Mouse (Mus musculus): ENCODE data around the gene Ubn1.

Gene Ubn1

GRCm38 (mm10) chr16:5049774-5050234 is at the start of gene Ubn1, which contains the start of gene Glyr1:
TSS of gene Ubn1 (plus strand) at chr16:5050057.
TSS of gene Glyr1 (minus strand) at chr16:5049863.
- DNase-seq (ENCODE audit: low spot score in 2 of 2): peak; percentile 100

GRCm38 (mm10) chr16:5000611-5001010 is 49.2 kb upstream of the Ubn1 start:
- DNase-seq (ENCODE audit: low spot score in 2 of 2): no peak

- no peak for DNase-seq (ENCODE audit: low spot score in 2 of 2)
These were observed 42.8 kb upstream of the Ubn1 start, which contains the start of gene Smim22 for GRCm38 (mm10) chr16:5007067-5007466. TSS of gene Smim22 (plus strand) at chr16:5007288.

DNA sequence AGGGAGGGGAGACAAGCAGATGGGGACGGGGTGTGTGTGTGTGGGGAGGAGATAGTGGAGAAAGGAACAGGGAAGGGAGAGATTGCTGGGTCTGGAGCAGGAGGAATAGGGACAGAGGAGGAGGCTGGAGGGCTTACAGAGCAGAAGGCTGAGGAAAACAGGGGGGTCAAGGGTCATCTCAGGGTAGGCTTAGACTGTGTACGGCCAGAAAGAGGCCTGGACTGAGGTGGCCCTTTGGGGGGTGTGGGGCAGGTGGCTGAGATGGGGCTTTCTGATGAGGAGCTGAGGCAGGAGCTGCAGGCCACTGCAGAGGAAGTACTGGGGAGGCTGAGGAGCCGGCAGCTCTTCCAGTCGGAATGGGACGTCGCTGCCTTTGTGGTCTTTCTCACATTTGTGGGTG is 42.4 kb upstream of the Ubn1 start:
- DNase-seq (ENCODE audit: low spot score in 2 of 2): no peak

GRCm38 (mm10) chr16:5008076-5008475 is 41.8 kb upstream of the Ubn1 start:
- no peak for DNase-seq (ENCODE audit: low spot score in 2 of 2)

DNA sequence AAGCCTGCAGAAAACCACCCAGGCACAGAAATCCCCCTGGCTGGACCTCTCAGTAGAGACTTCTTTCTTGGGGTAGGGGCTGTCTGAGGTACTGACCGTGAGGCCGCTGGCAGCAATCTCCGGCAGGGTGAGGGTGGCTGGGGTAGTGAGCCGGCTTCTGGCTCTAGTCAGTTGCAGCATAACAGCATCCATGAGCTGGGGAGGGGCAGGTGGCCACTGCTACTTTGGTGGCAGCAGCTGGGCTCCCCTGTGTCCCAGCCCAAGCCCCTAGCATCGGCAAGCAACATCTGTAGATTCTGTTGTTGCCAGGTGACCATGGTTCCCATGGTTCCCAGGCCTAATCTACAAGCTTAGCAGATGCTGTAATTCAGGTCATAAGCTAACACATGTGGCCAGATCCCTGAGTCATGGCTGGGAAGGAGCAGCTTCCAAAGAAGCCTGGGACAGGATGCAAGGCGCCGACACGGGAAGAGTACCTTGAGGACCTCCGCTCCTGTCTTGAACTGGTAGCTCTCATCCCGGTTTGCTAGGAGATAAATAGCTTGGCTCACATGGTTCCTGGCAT is 39.4 kb upstream of the Ubn1 start:
- DNase-seq (ENCODE audit: low spot score in 2 of 2): no peak

DNA sequence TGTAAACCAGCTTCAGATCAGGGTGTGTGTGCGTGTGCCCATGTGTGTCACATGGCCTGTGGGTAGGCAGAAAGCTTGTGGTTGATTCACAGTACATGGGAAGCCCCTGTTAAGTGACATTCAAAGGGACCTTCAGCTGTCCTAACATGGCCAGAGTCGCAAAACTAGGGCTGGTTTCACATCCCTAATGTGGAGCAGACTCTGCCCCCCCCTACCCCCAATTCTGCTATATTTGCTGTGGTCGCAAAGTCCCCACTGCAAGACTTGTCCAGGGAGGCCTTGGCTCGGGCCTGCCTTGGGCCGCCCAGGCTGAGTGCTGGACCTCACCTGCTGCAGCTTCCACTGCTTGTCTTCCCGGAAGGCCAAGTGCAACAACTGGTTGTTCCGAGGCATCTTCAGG is 38.6 kb upstream of the Ubn1 start:
- DNase-seq (ENCODE audit: low spot score in 2 of 2): no peak

GRCm38 (mm10) chr16:5012036-5013005 is 37.5 kb upstream of the Ubn1 start:
- DNase-seq (ENCODE audit: low spot score in 2 of 2): peak in 1 of 2 experiments; percentile 46

DNA sequence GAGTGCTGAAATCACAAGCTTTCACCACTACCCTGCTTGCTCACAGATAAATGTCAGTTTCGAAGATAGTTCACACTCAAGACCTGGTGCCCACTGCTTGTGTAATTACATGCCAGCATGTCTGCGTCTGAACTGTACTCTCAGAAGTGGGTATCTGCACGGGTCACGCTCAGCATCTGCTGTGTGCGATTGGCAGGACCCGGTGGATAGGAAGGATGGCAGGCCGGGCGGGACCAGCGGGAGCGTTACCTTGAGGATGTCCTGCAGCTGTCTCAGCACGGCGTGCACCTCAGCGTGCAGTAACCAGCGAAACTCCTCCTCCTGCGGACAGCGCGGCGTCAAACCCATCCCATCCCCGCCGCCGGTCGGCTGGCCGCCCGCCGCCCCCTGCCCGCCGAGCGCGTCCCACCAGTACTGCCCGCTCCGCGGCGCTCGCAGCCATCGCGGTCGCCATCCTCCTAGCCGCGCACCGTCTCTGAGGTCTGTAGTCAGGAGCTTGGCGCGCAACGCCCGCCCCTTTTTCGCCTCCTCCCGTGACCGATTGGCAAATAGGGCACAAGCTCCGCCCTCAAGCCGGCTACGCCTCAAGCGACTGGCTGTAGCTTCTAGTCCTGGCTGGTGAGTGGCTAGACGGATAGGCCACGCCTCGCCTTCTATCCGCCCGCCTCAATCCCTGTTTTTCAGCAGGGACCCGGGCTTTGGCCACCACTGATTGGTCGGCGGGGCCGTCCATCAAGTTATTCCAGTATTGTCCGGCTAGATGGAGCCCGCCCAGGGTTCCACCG is 36.6 kb upstream of the Ubn1 start, which contains the start of gene Rogdi:
Gene Rogdi, minus strand, starts transcription at position 500 of the 785 bp plus-strand sequence.
- DNase-seq (ENCODE audit: low spot score in 2 of 2): peak; percentile 99 to 100

GRCm38 (mm10) chr16:5014578-5014977 is 35.3 kb upstream of the Ubn1 start:
- no peak for DNase-seq (ENCODE audit: low spot score in 2 of 2)

DNA sequence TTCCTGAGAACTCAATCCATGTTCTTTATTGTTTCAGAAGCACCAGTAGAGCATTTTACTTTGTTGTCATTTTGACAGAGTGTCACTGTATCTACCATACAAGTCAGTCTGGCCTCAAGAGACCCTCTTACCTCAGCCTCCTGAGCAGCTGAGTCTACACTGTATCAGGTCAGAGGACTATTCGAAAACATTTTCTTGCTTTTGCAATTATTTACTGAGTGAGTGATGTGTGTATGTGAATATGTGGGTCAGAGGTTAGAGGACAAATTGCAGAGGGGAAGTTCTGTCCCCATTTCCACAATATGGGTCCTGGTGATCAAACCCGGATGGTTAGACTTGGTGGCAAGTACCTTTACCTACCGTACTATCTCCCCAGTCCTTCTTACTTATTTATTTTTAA is 25.8 kb upstream of the Ubn1 start:
- DNase-seq (ENCODE audit: low spot score in 2 of 2): no peak

- DNase-seq (ENCODE audit: low spot score in 2 of 2): no peak
These were observed 20.0 kb upstream of the Ubn1 start for GRCm38 (mm10) chr16:5029847-5030246.

GRCm38 (mm10) chr16:5035591-5035990 is 14.3 kb upstream of the Ubn1 start:
- DNase-seq (ENCODE audit: low spot score in 2 of 2): no peak

GRCm38 (mm10) chr16:5036649-5037234 is 13.1 kb upstream of the Ubn1 start:
- DNase-seq (ENCODE audit: low spot score in 2 of 2): no peak

GRCm38 (mm10) chr16:5045322-5045721 is 4.5 kb upstream of the Ubn1 start:
- no peak for DNase-seq (ENCODE audit: low spot score in 2 of 2)

DNA sequence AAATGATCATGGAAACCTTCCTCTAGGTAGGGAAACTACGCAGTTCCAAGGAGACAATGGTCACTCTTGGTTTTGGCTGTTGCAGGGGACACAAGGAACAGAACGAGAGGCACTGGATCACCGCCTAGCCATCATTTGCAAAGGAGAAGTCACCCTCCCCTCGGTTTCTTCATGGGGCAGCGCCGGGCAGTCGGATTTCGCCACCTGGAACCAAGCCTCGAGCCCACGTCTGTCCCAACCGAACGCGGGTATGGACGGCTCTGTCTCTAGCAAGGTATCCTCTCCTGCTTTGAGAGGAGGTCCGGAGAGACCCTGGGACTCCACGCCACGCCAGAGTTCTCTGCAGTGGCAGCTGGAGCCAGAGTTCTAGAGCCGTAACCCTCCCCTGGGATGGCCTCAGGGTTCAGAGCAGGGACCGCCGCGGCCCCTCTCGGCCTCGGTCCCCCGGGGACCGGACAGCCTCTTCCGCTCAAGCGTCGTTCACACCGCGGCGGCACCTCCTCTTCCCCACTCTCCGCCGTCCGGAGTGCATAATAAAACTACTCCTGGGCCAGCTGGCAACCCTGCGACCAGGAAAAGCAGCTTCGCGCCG is 579 bp upstream of the Ubn1 start:
- DNase-seq (ENCODE audit: low spot score in 2 of 2): peak in 1 of 2 experiments; percentile 24

DNA sequence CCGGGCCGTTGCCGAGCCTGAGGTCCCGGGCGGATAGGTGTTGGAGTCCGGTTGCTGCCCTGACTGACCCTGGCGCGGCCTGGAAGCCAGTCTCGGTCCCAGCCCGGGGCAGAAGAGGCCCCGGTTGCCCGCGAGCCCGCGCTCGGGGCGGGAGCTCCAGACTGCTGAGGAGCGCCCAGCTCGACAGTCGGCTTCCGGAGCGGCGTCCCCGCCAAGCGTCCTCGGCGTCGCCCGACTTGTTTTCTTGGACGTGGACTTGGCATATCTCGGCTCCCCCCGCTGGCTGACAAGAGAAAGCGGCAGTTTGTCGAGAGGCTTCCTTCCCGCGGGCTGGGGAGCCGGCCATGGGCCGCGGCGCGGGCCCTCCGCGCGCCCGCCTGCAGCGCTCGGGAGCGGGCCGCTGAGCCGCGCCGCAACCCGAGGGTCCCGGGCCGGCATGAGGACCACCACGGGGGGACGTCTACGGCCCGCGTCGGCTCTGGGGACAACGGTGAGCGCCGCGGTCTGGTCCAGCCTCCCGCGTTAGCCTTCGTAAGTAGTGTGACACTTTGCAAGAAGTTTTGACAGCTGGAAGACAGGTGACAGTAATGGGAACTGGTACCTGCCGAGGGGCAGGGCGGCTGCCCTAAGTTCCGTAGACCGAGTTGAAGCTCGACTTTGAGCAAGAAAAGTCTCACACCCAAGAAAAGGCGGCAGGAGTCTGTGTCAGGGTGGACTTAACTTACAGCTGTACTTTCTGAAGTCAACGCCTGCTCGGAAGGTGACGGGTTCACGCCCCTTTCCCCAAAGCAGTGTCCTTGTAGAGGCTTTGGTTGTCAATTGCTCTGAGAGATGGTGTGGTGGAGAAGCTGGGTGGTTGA is 624 bp downstream of the Ubn1 start:
- peak; percentile 80 to 87 for DNase-seq (ENCODE audit: low spot score in 2 of 2)

DNA sequence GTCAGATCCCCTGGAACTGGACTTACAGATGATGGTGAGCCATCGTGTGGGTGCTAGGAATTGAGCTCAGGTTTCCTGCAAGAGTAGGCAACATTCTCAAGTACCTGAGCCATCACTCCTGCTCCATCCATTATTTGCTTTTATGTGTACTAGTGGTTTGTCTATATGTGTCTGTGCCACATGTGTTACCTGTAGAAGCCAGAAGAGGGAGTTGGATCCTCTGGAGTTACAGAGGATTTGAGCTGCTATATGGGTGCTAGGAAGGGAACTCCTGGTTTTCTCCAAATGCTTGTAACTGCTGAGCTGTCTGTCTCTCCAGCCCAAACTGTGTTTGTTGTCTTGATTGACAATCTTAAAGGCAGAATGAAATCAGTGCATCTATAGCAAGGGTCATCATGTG is 8.3 kb downstream of the Ubn1 start:
- no peak for DNase-seq (ENCODE audit: low spot score in 2 of 2)

DNA sequence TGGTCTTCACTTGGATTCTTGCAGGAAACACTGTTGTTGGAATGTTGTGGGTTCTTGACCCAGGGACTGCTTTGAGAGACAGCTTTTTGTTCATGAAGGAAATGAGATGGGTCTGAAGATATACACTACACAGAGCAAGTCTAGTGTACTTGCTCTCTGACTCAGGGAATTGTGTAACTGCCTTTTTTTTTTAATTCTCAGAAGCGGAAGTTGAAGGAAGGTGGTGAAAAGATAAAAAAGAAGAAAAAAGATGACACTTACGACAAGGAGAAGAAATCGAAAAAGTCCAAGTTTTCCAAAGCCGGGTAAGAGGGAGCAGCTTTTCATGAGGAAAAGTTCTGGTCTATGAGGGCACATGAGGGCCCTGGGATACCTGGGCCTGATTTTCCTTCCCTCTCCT is 13.6 kb downstream of the Ubn1 start:
- no peak for DNase-seq (ENCODE audit: low spot score in 2 of 2)

DNA sequence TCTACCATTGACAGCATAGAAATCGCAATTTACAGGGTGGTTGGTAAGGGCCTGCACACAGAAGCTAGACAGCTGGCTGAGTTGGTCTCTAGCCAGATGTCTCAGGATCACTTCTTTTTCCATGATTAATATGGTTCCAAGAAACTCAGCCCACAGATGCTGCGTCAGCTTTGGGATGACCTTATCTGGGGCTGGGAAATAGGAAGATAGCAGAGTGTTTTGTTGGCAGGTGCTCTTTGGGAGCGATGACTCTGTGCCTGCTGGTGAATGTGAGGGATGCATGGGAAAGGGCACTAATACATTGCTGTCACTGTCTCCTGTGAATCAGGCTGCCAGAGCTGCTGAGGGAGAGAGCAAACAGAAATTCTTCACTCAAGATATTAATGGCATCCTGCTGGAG is 20.5 kb downstream of the Ubn1 start:
- DNase-seq (ENCODE audit: low spot score in 2 of 2): peak in 1 of 2 experiments; percentile 40
